Mouse (Mus musculus) heart, postnatal 0 days (tissue): ENCODE data around the gene Grap2.

Experiments
- CTCF ChIP-seq: IDR thresholded peaks from 2 replicates; pipeline ENCODE4 v1.5.1; 2016; ENCODE audit warnings: antibody characterized with exemption, control low read depth, low read depth
- EP300 ChIP-seq: IDR thresholded peaks from 2 replicates; pipeline ENCODE4 v1.6.1; 2016; ENCODE audit warnings: antibody characterized with exemption, low read depth

- TF ChIP-seq CTCF: no peak
- TF ChIP-seq EP300: no peak
These were observed 58.9 kb downstream of the Grap2 start for GRCm38 (mm10) chr15:80631311-80631710.
